Mouse (Mus musculus): ENCODE results near the gene Ppp6r3. TPM values are rescaled to one million over a fixed set of nuclear protein-coding genes. Genes with fewer than 3 reads are reported as not detected.
"Not testable (repeated sequence)": the region's sequence is repeated elsewhere in the genome, so short reads cannot be mapped to it uniquely, and the experiment has no call there.

Ppp6r3 gene
- polyA plus RNA-seq, 1 experiment from 2014 or later = 94.1 TPM

- Histone ChIP-seq H3K27me3 (ENCODE audit: control insufficient read depth, insufficient read depth, low read length) (no peaks in the 10 kb centered on the region), H3K4me2 (ENCODE audit: low read depth, low read length, severe bottlenecking) (no peak overlapping the region), H3K36me3 (ENCODE audit: control insufficient read depth, insufficient read depth, low read length) (no peaks in the 10 kb centered on the region; the same call in 1 of the 2 replicates), H3K9ac (ENCODE audit: low read length) (no peak overlapping the region), H3K4me3 (ENCODE audit: low read depth, low read length) (no peak overlapping the region), H3K9me3 (ENCODE audit: control insufficient read depth, low read length) (no peaks in the 10 kb centered on the region), H3K4me1 (replicated peaks; ENCODE audit: control insufficient read depth, insufficient read depth, low read length) (no peaks in the 10 kb centered on the region), H3K27ac (ENCODE audit: low read depth, low read length) (no peak overlapping the region)
- WGBS = 91% methylated on average over 4 of the region's 4 CpGs
- no peak for ATAC-seq (replicated peaks; ENCODE audit: low FRiP score)
- no peak for DNase-seq (ENCODE audit: low spot score)
Measured at GRCm38 (mm10) chr19:3542591-3542990, 33.0 kb downstream of the Ppp6r3 start.

DNA sequence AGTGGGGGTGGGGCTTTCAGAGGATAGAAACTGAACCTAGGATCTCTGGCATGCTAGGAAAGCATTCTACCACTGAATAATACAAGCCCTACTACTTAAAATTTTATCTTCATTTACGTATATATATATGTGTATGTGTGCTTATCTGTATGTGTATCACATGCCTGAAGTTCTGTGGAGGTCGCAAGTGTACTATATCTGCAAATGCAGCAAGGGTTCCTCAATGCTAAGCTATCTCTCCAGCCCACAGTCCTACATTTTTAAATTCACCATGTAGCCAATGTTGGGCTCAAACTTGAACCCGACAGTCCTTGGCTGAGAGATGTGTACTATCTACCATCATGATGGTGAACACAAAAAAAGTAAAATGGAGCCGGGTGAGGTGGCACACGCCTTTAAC is 34.6 kb downstream of the Ppp6r3 start:
- 96% methylated on average over 5 of the region's 5 CpGs for WGBS
- H3K9me3 ChIP-seq (ENCODE audit: control insufficient read depth, low read length) = no peaks in the 10 kb centered on the region
- no peak overlapping the region for H3K9ac ChIP-seq (ENCODE audit: low read length)
- H3K4me2 ChIP-seq (ENCODE audit: low read depth, low read length, severe bottlenecking) = no peak overlapping the region
- no peak for ATAC-seq (replicated peaks; ENCODE audit: low FRiP score)
- no peaks in the 10 kb centered on the region; the same call in 1 of the 2 replicates for H3K36me3 ChIP-seq (ENCODE audit: control insufficient read depth, insufficient read depth, low read length)
- no peak overlapping the region for H3K4me3 ChIP-seq (ENCODE audit: low read depth, low read length)
- H3K4me1 ChIP-seq (replicated peaks; ENCODE audit: control insufficient read depth, insufficient read depth, low read length) = no peaks in the 10 kb centered on the region
- DNase-seq (ENCODE audit: low spot score) = no peak
- H3K27me3 ChIP-seq (ENCODE audit: control insufficient read depth, insufficient read depth, low read length) = no peaks in the 10 kb centered on the region
- H3K27ac ChIP-seq (ENCODE audit: low read depth, low read length) = no peak overlapping the region

DNA sequence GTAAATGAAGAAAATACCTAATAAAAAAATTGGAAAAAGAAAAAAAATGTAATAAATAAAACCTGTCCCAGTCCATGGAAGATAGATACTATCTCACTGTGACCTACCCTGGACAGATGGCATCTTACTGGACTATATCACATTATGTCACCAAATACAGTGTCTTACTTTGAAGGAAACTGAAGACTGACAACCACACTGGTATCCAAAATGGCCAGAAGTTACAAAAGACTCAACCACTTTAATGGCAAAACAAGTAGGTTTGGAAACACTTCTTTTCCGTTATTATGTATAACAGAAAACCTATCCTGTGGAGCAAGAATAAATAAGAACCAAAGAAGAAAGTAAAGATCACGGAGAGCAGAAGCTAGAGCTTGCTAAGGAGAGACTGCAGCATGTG is 35.3 kb downstream of the Ppp6r3 start:
- no peak overlapping the region for H3K27ac ChIP-seq (ENCODE audit: low read depth, low read length)
- no peak overlapping the region for H3K4me2 ChIP-seq (ENCODE audit: low read depth, low read length, severe bottlenecking)
- 93% methylated on average over 2 of the region's 2 CpGs for WGBS
- H3K36me3 ChIP-seq (ENCODE audit: control insufficient read depth, insufficient read depth, low read length) = no peaks in the 10 kb centered on the region; the same call in 1 of the 2 replicates
- no peak for ATAC-seq (replicated peaks; ENCODE audit: low FRiP score)
- no peak overlapping the region for H3K9ac ChIP-seq (ENCODE audit: low read length)
- no peak overlapping the region for H3K4me3 ChIP-seq (ENCODE audit: low read depth, low read length)
- no peaks in the 10 kb centered on the region for H3K9me3 ChIP-seq (ENCODE audit: control insufficient read depth, low read length)
- no peak for DNase-seq (ENCODE audit: low spot score)
- no peaks in the 10 kb centered on the region for H3K27me3 ChIP-seq (ENCODE audit: control insufficient read depth, insufficient read depth, low read length)
- H3K4me1 ChIP-seq (replicated peaks; ENCODE audit: control insufficient read depth, insufficient read depth, low read length) = no peaks in the 10 kb centered on the region

DNA sequence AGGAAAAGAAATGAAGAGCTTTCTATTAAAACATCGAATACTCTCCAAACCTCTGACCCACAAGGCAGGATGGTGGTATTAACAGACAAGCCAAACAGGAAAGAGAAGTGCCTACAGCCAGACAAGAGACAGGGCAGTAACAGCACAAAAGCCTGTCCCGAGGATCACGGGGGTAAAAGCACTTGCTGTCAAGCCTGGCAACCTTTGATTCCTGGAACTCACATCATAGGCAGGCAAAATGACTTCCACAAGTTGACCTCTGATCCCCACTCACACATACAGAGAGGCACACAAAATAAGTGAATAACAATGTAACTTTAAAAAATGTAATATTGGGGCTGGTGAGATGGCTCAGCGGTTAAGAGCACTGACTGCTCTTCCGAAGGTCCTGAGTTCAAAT is 36.1 kb downstream of the Ppp6r3 start:
- Histone ChIP-seq H3K4me1 (replicated peaks; ENCODE audit: control insufficient read depth, insufficient read depth, low read length) (no peaks in the 10 kb centered on the region), H3K36me3 (ENCODE audit: control insufficient read depth, insufficient read depth, low read length) (no peaks in the 10 kb centered on the region; the same call in 1 of the 2 replicates), H3K4me3 (ENCODE audit: low read depth, low read length) (no peak overlapping the region), H3K9me3 (ENCODE audit: control insufficient read depth, low read length) (no peaks in the 10 kb centered on the region), H3K4me2 (ENCODE audit: low read depth, low read length, severe bottlenecking) (no peak overlapping the region), H3K27me3 (ENCODE audit: control insufficient read depth, insufficient read depth, low read length) (no peaks in the 10 kb centered on the region), H3K9ac (ENCODE audit: low read length) (no peak overlapping the region), H3K27ac (ENCODE audit: low read depth, low read length) (no peak overlapping the region)
- WGBS = 95% methylated on average over 5 of the region's 5 CpGs
- DNase-seq (ENCODE audit: low spot score) = no peak
- no peak for ATAC-seq (replicated peaks; ENCODE audit: low FRiP score)

DNA sequence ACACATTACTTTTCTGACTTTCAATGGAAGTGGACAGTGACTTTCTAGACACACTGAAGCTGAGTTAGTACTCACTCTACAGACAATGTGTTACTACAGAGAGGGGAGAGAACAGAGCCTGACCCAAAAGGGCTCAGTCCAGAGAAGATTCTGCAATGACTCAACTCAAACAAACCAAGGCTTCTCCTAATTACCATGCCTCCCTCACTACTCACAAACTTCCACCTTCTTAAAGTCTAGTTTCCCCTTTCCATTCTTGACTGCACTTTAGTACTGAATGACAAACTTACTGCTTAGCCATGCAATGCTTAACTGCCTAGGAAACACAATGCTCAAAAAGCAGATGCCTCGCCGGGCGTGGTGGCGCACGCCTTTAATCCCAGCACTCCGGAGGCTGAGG is 37.9 kb downstream of the Ppp6r3 start:
- Histone ChIP-seq H3K9me3 (ENCODE audit: control insufficient read depth, low read length) (no peaks in the 10 kb centered on the region), H3K27me3 (ENCODE audit: control insufficient read depth, insufficient read depth, low read length) (no peaks in the 10 kb centered on the region), H3K27ac (ENCODE audit: low read depth, low read length) (no peak overlapping the region), H3K36me3 (ENCODE audit: control insufficient read depth, insufficient read depth, low read length) (no peaks in the 10 kb centered on the region; the same call in 1 of the 2 replicates), H3K9ac (ENCODE audit: low read length) (no peak overlapping the region), H3K4me3 (ENCODE audit: low read depth, low read length) (no peak overlapping the region), H3K4me2 (ENCODE audit: low read depth, low read length, severe bottlenecking) (no peak overlapping the region), H3K4me1 (replicated peaks; ENCODE audit: control insufficient read depth, insufficient read depth, low read length) (no peaks in the 10 kb centered on the region)
- DNase-seq (ENCODE audit: low spot score) = no peak
- WGBS = 98% methylated on average over 6 of the region's 6 CpGs
- no peak for ATAC-seq (replicated peaks; ENCODE audit: low FRiP score)

GRCm38 (mm10) chr19:3534945-3535344 is 40.6 kb downstream of the Ppp6r3 start:
- 92% methylated on average over 3 of the region's 3 CpGs for WGBS
- no peaks in the 10 kb centered on the region for H3K27me3 ChIP-seq (ENCODE audit: control insufficient read depth, insufficient read depth, low read length)
- H3K9ac ChIP-seq (ENCODE audit: low read length) = no peak overlapping the region
- no peak overlapping the region for H3K27ac ChIP-seq (ENCODE audit: low read depth, low read length)
- no peak overlapping the region for H3K4me2 ChIP-seq (ENCODE audit: low read depth, low read length, severe bottlenecking)
- DNase-seq (ENCODE audit: low spot score) (no peak), ATAC-seq (replicated peaks; ENCODE audit: low FRiP score) (no peak)
- no peaks in the 10 kb centered on the region for H3K4me1 ChIP-seq (replicated peaks; ENCODE audit: control insufficient read depth, insufficient read depth, low read length)
- no peaks in the 10 kb centered on the region for H3K9me3 ChIP-seq (ENCODE audit: control insufficient read depth, low read length)
- H3K4me3 ChIP-seq (ENCODE audit: low read depth, low read length) = no peak overlapping the region
- H3K36me3 ChIP-seq (ENCODE audit: control insufficient read depth, insufficient read depth, low read length) = no peaks in the 10 kb centered on the region

DNA sequence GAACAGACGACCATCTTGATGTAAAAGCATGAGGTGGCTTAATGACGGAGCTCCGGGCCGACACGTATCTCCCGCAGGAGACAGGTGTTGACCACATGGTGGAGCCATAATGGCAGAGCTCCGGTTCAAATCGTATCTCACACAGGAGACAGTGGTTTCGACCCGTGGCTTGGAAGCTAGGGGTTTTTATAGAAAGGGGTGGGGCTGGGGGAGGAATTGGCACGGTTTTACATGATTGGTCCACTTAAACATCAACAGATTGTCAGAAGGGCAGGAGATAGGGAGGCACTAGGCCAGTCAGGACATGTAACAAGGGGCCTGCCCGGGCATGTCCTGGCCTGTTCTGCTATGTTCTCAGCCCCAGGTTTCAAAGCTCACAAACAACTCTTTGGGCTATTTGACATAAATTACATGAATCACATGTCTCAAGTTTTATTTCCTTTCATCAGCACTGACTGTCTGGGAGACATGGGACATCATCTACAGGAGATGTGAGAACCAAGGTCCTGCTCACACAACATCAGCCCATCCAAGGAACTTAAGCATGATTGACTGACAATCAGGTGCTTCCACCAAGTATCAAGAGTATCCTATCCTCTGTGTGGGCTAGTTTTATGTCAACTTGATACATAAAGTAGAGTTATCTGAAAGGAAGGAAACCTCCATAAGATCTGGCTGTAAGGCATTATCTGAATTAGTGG is 42.1 kb downstream of the Ppp6r3 start:
- ATAC-seq (replicated peaks; ENCODE audit: low FRiP score); H3K9me3 ChIP-seq (ENCODE audit: control insufficient read depth, low read length); H3K4me2 ChIP-seq (ENCODE audit: low read depth, low read length, severe bottlenecking); H3K36me3 ChIP-seq (ENCODE audit: control insufficient read depth, insufficient read depth, low read length); H3K4me3 ChIP-seq (ENCODE audit: low read depth, low read length); H3K9ac ChIP-seq (ENCODE audit: low read length); H3K4me1 ChIP-seq (replicated peaks; ENCODE audit: control insufficient read depth, insufficient read depth, low read length); H3K27me3 ChIP-seq (ENCODE audit: control insufficient read depth, insufficient read depth, low read length); DNase-seq (ENCODE audit: low spot score); H3K27ac ChIP-seq (ENCODE audit: low read depth, low read length): not testable (repeated sequence)
- WGBS = 94% methylated on average over 12 of the region's 12 CpGs

DNA sequence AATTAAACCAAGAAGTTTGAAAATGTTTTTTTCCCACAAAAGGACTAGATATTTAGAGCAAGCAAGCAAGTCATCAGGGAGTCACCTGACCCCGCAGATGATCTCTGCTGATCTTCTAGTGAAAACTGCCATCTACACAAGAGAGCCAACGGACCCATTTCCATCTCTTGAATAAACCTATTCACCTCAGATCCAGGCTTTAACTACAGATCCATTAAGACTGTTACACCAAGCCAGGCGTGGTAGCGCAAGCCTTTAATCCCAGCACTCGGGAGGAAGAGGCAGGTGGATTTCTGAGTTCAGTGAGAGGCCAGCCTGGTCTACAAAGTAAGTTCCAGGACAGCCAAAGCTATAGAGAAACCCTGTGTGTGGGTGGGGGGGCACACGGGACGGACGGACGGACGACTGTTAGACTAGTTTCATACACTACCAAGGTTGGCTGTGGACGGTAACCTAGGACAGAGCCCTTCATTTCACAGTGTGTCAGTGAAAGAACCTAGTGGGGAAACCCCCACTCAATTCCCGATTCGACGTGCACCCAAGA is 42.8 kb downstream of the Ppp6r3 start:
- Histone ChIP-seq H3K4me1 (replicated peaks; ENCODE audit: control insufficient read depth, insufficient read depth, low read length) (no peaks in the 10 kb centered on the region), H3K9me3 (ENCODE audit: control insufficient read depth, low read length) (no peaks in the 10 kb centered on the region), H3K4me3 (ENCODE audit: low read depth, low read length) (no peak overlapping the region), H3K4me2 (ENCODE audit: low read depth, low read length, severe bottlenecking) (no peak overlapping the region), H3K9ac (ENCODE audit: low read length) (no peak overlapping the region), H3K36me3 (ENCODE audit: control insufficient read depth, insufficient read depth, low read length) (no peaks in the 10 kb centered on the region), H3K27me3 (ENCODE audit: control insufficient read depth, insufficient read depth, low read length) (no peaks in the 10 kb centered on the region), H3K27ac (ENCODE audit: low read depth, low read length) (no peak overlapping the region)
- 94% methylated on average over 14 of the region's 14 CpGs for WGBS
- no peak for ATAC-seq (replicated peaks; ENCODE audit: low FRiP score)
- DNase-seq (ENCODE audit: low spot score) = no peak

- H3K36me3 ChIP-seq (ENCODE audit: control insufficient read depth, insufficient read depth, low read length) = peaks cover 2% of the 10 kb centered on the region
- 97% methylated on average over 3 of the region's 3 CpGs for WGBS
Measured at GRCm38 (mm10) chr19:3529781-3530180, 45.8 kb downstream of the Ppp6r3 start.

More at GRCm38 (mm10) chr19:3529781-3530180, 45.8 kb downstream of the Ppp6r3 start:
- no peak for DNase-seq (ENCODE audit: low spot score)
- Histone ChIP-seq H3K27me3 (ENCODE audit: control insufficient read depth, insufficient read depth, low read length) (no peaks in the 10 kb centered on the region), H3K9ac (ENCODE audit: low read length) (no peak overlapping the region), H3K4me3 (ENCODE audit: low read depth, low read length) (no peak overlapping the region), H3K4me1 (replicated peaks; ENCODE audit: control insufficient read depth, insufficient read depth, low read length) (no peaks in the 10 kb centered on the region), H3K9me3 (ENCODE audit: control insufficient read depth, low read length) (no peaks in the 10 kb centered on the region), H3K4me2 (ENCODE audit: low read depth, low read length, severe bottlenecking) (no peak overlapping the region), H3K27ac (ENCODE audit: low read depth, low read length) (no peak overlapping the region)
- no peak for ATAC-seq (replicated peaks; ENCODE audit: low FRiP score)

Measured in forebrain, embryonic 11.5 days (tissue).